Mouse (Mus musculus) intestine, embryonic 14.5 days (tissue): ENCODE data around the gene Sfxn1. TPM values are rescaled to one million over a fixed set of nuclear protein-coding genes. Genes with fewer than 3 reads are reported as not detected.
A peak's percentile ranks its signal among the peaks of the same experiment; 100 is the strongest.

Experiments used
- ATAC-seq: fragments of 200-750 bp; cut with Nextera tagmentation; replicated peaks from 2 replicates; pipeline ENCODE4 v1.8.0; 2017; ENCODE audit warnings: low read depth, moderate number of reproducible peaks, moderate TSS enrichment, moderate library complexity; ENCODE audit not compliant: low FRiP score, low TSS enrichment
- DNase-seq: peaks from one replicate; pipeline ENCODE4 v3.0.0-alpha.2; 2018; ENCODE audit warnings: low spot score
- H3K27ac ChIP-seq: fragments of 300-500 bp; sonication (generic); 2 replicates; pipeline ENCODE4 v1.5.1; 2014; ENCODE audit warnings: low read depth, mild to moderate bottlenecking, control low read depth
- H3K27me3 ChIP-seq: fragments of 300-500 bp; sonication (generic); replicated peaks from 2 replicates; pipeline ENCODE4 v1.6.1; 2014; ENCODE audit warnings: low read length, control low read depth; ENCODE audit not compliant: control insufficient read depth, insufficient read depth
- H3K36me3 ChIP-seq: fragments of 300-500 bp; sonication (generic); 2 replicates; pipeline ENCODE4 v1.6.1; 2014; ENCODE audit warnings: low read length, control low read depth; ENCODE audit not compliant: control insufficient read depth, insufficient read depth
- H3K4me1 ChIP-seq: fragments of 300-500 bp; sonication (generic); replicated peaks from 2 replicates; pipeline ENCODE4 v1.6.1; 2014; ENCODE audit warnings: low read length, control low read depth, mixed read lengths; ENCODE audit not compliant: control insufficient read depth, insufficient read depth
- H3K4me2 ChIP-seq: fragments of 300-500 bp; sonication (generic); 2 replicates; pipeline ENCODE4 v1.6.1; 2014; ENCODE audit warnings: low read length
- H3K4me3 ChIP-seq: fragments of 300-500 bp; sonication (generic); 2 replicates; pipeline ENCODE4 v1.5.1; 2014; ENCODE audit warnings: low read depth, low read length, control low read depth, mixed read lengths
- H3K9ac ChIP-seq: fragments of 300-500 bp; sonication (generic); 2 replicates; pipeline ENCODE4 v1.6.1; 2014; ENCODE audit warnings: mild to moderate bottlenecking, low read length
- H3K9me3 ChIP-seq: fragments of 300-500 bp; sonication (generic); 2 replicates; pipeline ENCODE4 v1.6.1; 2016; ENCODE audit warnings: low read length, control low read depth; ENCODE audit not compliant: control insufficient read depth
- WGBS: fragments of 180-500 bp; shearing (Covaris S2); extraction: QIAGEN DNeasy Blood & Tissue Kit; methylation state at CpG from one replicate; pipeline ENCODE4 v1.1.7; 2014; 5-methylcytosine and 5-hydroxymethylcytosine counted together
- polyA plus RNA-seq: library from polyadenylated mRNA; unstranded; fragments of >200 nt; fragmentation: Nextera tagmentation; extraction: Ambion mirVana; gene quantifications from 2 replicates; pipeline ENCODE4 v1.2.1, GENCODE M21; 2014

Gene Sfxn1
- polyA plus RNA-seq: 85.2 and 87.8 TPM in 2 replicates

GRCm38 (mm10) chr13:54071606-54072331 lies at the start of gene Sfxn1:
Gene Sfxn1, plus strand, starts transcription at chr13:54071869.
- WGBS: under 1% methylated on average over 74 of the region's 74 CpGs
- H3K9ac ChIP-seq: peak within 1 kb of the TSS; percentile 87
- H3K4me1 ChIP-seq: peaks cover 7% of the 10 kb centered on the region; the same call in 1 of the 2 replicates
- peak within 1 kb of the TSS; percentile 74 for H3K4me2 ChIP-seq
- H3K27me3 ChIP-seq: no peaks in the 10 kb centered on the region
- H3K36me3 ChIP-seq: no peaks in the 10 kb centered on the region
- ATAC-seq (peak; percentile 88), DNase-seq (peak; percentile 86)
- H3K27ac ChIP-seq: peak within 1 kb of the TSS; percentile 79
- peak within 1 kb of the TSS; percentile 75 for H3K4me3 ChIP-seq
- H3K9me3 ChIP-seq: no peaks in the 10 kb centered on the region

GRCm38 (mm10) chr13:54023311-54023710 lies 48.4 kb upstream of the Sfxn1 start:
- 69% methylated on average over 5 of the region's 5 CpGs for WGBS
- H3K9me3 ChIP-seq: no peaks in the 10 kb centered on the region
- ATAC-seq: no peak
- no peak overlapping the region for H3K4me2 ChIP-seq
- H3K36me3 ChIP-seq: no peaks in the 10 kb centered on the region
- H3K4me1 ChIP-seq: no peaks in the 10 kb centered on the region
- H3K27ac ChIP-seq: no peak overlapping the region
- H3K4me3 ChIP-seq: no peak overlapping the region
- no peaks in the 10 kb centered on the region for H3K27me3 ChIP-seq
- no peak overlapping the region for H3K9ac ChIP-seq
- no peak for DNase-seq

- Histone ChIP-seq H3K4me3 (no peak overlapping the region), H3K4me1 (no peaks in the 10 kb centered on the region), H3K27ac (no peak overlapping the region), H3K36me3 (no peaks in the 10 kb centered on the region), H3K27me3 (no peaks in the 10 kb centered on the region), H3K4me2 (no peak overlapping the region), H3K9me3 (no peaks in the 10 kb centered on the region), H3K9ac (no peak overlapping the region)
- ATAC-seq: no peak
- no peak for DNase-seq
- WGBS: 84% methylated on average over 7 of the region's 7 CpGs
Observed at GRCm38 (mm10) chr13:54027079-54027478, 44.6 kb upstream of the Sfxn1 start.

- ATAC-seq: no peak
Observed at GRCm38 (mm10) chr13:54033653-54034052, 38.0 kb upstream of the Sfxn1 start.

GRCm38 (mm10) chr13:54035541-54035940 lies 36.1 kb upstream of the Sfxn1 start:
- Histone ChIP-seq H3K9ac (no peak overlapping the region), H3K4me1 (no peaks in the 10 kb centered on the region), H3K9me3 (no peaks in the 10 kb centered on the region), H3K4me2 (no peak overlapping the region), H3K4me3 (no peak overlapping the region), H3K27ac (no peak overlapping the region), H3K27me3 (no peaks in the 10 kb centered on the region), H3K36me3 (no peaks in the 10 kb centered on the region)
- DNase-seq (peak; percentile 51), ATAC-seq (no peak)
- WGBS: 70% methylated on average over 1 of the region's 1 CpGs

More at GRCm38 (mm10) chr13:54033653-54034052, 38.0 kb upstream of the Sfxn1 start:
- Histone ChIP-seq H3K27me3 (no peaks in the 10 kb centered on the region), H3K9me3 (no peaks in the 10 kb centered on the region), H3K36me3 (no peaks in the 10 kb centered on the region), H3K4me1 (no peaks in the 10 kb centered on the region), H3K9ac (no peak overlapping the region), H3K4me3 (no peak overlapping the region), H3K27ac (no peak overlapping the region), H3K4me2 (no peak overlapping the region)
- DNase-seq: peak; percentile 20
- WGBS: 85% methylated on average over 4 of the region's 4 CpGs

DNA sequence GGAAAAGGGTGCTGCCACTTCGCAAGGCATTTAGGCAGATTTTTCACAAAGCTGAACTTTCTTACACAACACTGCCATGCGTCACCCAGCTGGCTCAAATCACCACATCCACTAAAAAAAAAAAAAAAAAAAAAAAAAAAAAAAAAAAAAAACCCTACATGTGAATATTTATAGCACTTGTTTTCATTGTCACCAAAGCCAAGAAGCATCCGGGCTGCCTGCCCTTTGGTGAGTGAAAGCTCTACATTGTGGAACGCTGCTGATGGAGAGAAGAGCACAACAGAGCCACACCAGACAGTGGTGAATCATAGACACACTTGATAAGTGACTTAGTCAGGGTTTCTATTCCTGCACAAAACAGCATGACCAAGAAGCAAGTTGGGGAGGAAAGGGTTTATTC lies 33.7 kb upstream of the Sfxn1 start:
- Histone ChIP-seq H3K4me1 (no peaks in the 10 kb centered on the region), H3K36me3 (no peaks in the 10 kb centered on the region), H3K9me3 (no peaks in the 10 kb centered on the region), H3K4me2 (no peak overlapping the region), H3K9ac (no peak overlapping the region), H3K4me3 (no peak overlapping the region), H3K27ac (no peak overlapping the region), H3K27me3 (no peaks in the 10 kb centered on the region)
- DNase-seq (no peak), ATAC-seq (no peak)
- WGBS: 84% methylated on average over 4 of the region's 4 CpGs

DNA sequence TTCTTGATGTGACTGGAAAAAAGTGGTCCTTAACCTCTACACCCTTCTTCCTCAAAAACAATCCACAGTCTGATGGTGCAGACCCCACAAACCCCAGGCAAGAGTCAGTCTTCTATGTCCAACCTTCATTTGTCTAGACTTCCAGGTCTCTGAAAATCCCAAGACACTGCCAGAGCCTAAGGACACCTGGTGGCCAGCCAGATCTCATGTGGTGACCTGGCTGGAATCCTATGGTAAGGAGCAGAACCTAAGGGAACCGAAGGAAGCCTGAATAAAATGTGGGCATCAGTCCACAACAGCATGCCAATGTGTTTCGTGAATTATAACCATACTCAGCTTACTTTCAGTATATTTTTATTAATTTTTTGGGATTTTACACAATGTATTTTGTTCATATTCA lies 31.4 kb upstream of the Sfxn1 start:
- 97% methylated on average over 2 of the region's 2 CpGs for WGBS
- Histone ChIP-seq H3K27ac (no peak overlapping the region), H3K36me3 (no peaks in the 10 kb centered on the region), H3K4me1 (no peaks in the 10 kb centered on the region), H3K9me3 (no peaks in the 10 kb centered on the region), H3K9ac (no peak overlapping the region), H3K4me3 (no peak overlapping the region), H3K27me3 (no peaks in the 10 kb centered on the region), H3K4me2 (no peak overlapping the region)
- DNase-seq: no peak
- ATAC-seq: no peak

- ATAC-seq: no peak
- DNase-seq: no peak
- 82% methylated on average over 7 of the region's 7 CpGs for WGBS
- Histone ChIP-seq H3K4me2 (no peak overlapping the region), H3K9me3 (no peaks in the 10 kb centered on the region), H3K36me3 (no peaks in the 10 kb centered on the region), H3K4me1 (no peaks in the 10 kb centered on the region), H3K27ac (no peak overlapping the region), H3K4me3 (no peak overlapping the region), H3K27me3 (peaks cover 18% of the 10 kb centered on the region), H3K9ac (no peak overlapping the region)
Observed at GRCm38 (mm10) chr13:54048679-54049352, 22.9 kb upstream of the Sfxn1 start.
